In the genomic region with DNA sequence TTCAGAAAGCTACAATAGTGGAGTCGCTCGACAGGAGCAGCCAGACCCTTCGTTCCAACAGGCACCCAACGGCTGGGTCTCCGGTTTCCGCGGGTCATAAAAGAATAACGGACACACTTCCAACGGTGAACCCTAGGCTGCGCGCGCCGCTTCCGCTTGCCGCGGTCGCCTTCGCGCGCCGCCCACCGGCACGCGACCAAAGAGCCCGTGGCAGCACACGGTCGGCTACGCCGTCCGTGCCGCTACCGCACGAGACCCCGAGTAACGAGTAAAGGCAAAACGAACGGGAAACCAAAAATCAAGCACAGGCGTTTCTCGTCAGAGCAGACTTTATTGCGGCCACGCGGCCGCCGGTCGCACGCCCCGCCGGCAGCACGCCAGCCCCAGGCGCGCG, we compare ENCODE assay signal across 8 mouse cellular contexts. TPM values are rescaled to one million over a fixed set of nuclear protein-coding genes. Genes with fewer than 3 reads are reported as not detected.
A peak's percentile ranks its signal among the peaks of the same experiment; 100 is the strongest.
DNase-seq lines count a peak whose midpoint lies in the region; ATAC-seq lines count a peak whose summit lies in the region.

No protein-coding gene starts in this region.

- intact Hi-C loops in left cerebral cortex, postnatal 10 days (cut with DNase I): loop anchor here (5.0 kb wide), 1 partner anchor 45 kb away; the partner anchor contains the start of genes Slc25a29 and Slc25a47

- no peaks in the 10 kb centered on the region for H3K36me3 ChIP-seq in hindbrain, embryonic 16.5 days (ENCODE audit: control insufficient read depth, insufficient read depth, low read length)

- H3K27ac ChIP-seq in hindbrain, embryonic 16.5 days (ENCODE audit: low read depth, low read length): peak overlapping the region; percentile 99

- under 1% methylated on average over 52 of the region's 52 CpGs for WGBS in hindbrain, embryonic 16.5 days

- H3K4me2 ChIP-seq in hindbrain, embryonic 16.5 days (ENCODE audit: low read length): peak overlapping the region; percentile 60

- no peaks in the 10 kb centered on the region for H3K9me3 ChIP-seq in hindbrain, embryonic 16.5 days (ENCODE audit: control insufficient read depth, low read length)

- peak overlapping the region; percentile 62 for H3K4me3 ChIP-seq in hindbrain, embryonic 16.5 days (ENCODE audit: low read length)

- DNase-seq in WW6 (ENCODE audit: low read depth, low spot score): peak; percentile 61
- DNase-seq in cerebellum, postnatal 14 days: peak; percentile 87 to 91
- DNase-seq in frontal cortex, postnatal 25 days (ENCODE audit: low spot score in 2 of 2): peak; percentile 54 to 69
- DNase-seq in left cerebral cortex, postnatal 10 days (ENCODE audit: extremely low spot score in 1 of 2, low spot score in 2 of 2): peak; percentile 73 to 91
- DNase-seq in right cerebral cortex, postnatal 14 days: peak; percentile 87
- peak; percentile 67 to 83 for DNase-seq in urinary bladder, postnatal 4 days (ENCODE audit: low spot score in 2 of 2)

- peak overlapping the region; percentile 86 for H3K9ac ChIP-seq in hindbrain, embryonic 16.5 days (ENCODE audit: low read depth, low read length)

- peak; percentile 43 for ATAC-seq in hindbrain, embryonic 16.5 days
- ATAC-seq in megakaryocyte progenitor cell, adult 5-6 weeks (replicated peaks; ENCODE audit: poor library complexity): peak; percentile 42

- H3K27me3 ChIP-seq in hindbrain, embryonic 16.5 days (replicated peaks; ENCODE audit: control insufficient read depth, insufficient read depth, low read length): no peaks in the 10 kb centered on the region

- peaks cover 29% of the 10 kb centered on the region for H3K4me1 ChIP-seq in hindbrain, embryonic 16.5 days (ENCODE audit: control insufficient read depth, insufficient read depth, low read depth, low read length)

RNA-seq across cellular contexts. Expression of gene Yy1, which starts 0.6 kb away (rescaled TPM):
- 9.7 and 9.8 TPM in 2 replicates for polyA plus RNA-seq in hindbrain, embryonic 16.5 days (2015; fragmentation: Nextera tagmentation; extraction: Ambion mirVana)
- total RNA-seq in left cerebral cortex, postnatal 10 days (2021): 10 to 100 TPM; 51.3 to 53.0 TPM
- 79.4 and 90.2 TPM in 2 replicates for total RNA-seq in megakaryocyte progenitor cell, adult 5-6 weeks (2015)
- total RNA-seq in megakaryocyte progenitor cell, adult 5-6 weeks (2017): 44.6 and 51.8 TPM in 2 replicates

RNA-seq across cellular contexts. Expression of gene Slc25a29, which starts 43.5 kb away (rescaled TPM):
- 18.2 and 19.6 TPM in 2 replicates for polyA plus RNA-seq in hindbrain, embryonic 16.5 days (2015; fragmentation: Nextera tagmentation; extraction: Ambion mirVana)
- total RNA-seq in left cerebral cortex, postnatal 10 days (2021): 10 to 100 TPM; 13.2 to 14.4 TPM
- 1.3 and 1.8 TPM in 2 replicates for total RNA-seq in megakaryocyte progenitor cell, adult 5-6 weeks (2015)
- 0.71 and 1.8 TPM in 2 replicates for total RNA-seq in megakaryocyte progenitor cell, adult 5-6 weeks (2017)

RNA-seq across cellular contexts. Expression of gene Slc25a47, which starts 43.7 kb away (rescaled TPM):
- 6.4 and 7.3 TPM in 2 replicates for polyA plus RNA-seq in hindbrain, embryonic 16.5 days (2015; fragmentation: Nextera tagmentation; extraction: Ambion mirVana)
- total RNA-seq in left cerebral cortex, postnatal 10 days (2021): 1 to 10 TPM; 8.4 to 9.3 TPM
- total RNA-seq in megakaryocyte progenitor cell, adult 5-6 weeks (2015): 3.0 and 4.5 TPM in 2 replicates
- 5.1 and 5.4 TPM in 2 replicates for total RNA-seq in megakaryocyte progenitor cell, adult 5-6 weeks (2017)

Comparison
In these comparisons a context has a peak if more than half of its experiments do, and no peak if none do; other contexts are left out.
1. Peak in every context shown above with its lines: DNase-seq, ATAC-seq, H3K4me3 ChIP-seq and H3K27ac ChIP-seq.
2. RNA of gene Slc25a29, which starts 43.5 kb away (total RNA-seq): 13.2 to 14.4 TPM in left cerebral cortex, postnatal 10 days; 0.71 to 1.8 TPM in megakaryocyte progenitor cell, adult 5-6 weeks; every median in the first group is over 4 times any median in the second.